Mouse (Mus musculus) hindbrain, embryonic 11.5 days (tissue): ENCODE data around the gene Tnks1bp1. TPM values are rescaled to one million over a fixed set of nuclear protein-coding genes. Genes with fewer than 3 reads are reported as not detected.

Experiments used
- ATAC-seq: fragments of 200-750 bp; cut with Nextera tagmentation; 2 replicates; pipeline ENCODE4 v1.8.0; 2017; ENCODE audit warnings: mild to moderate bottlenecking, moderate TSS enrichment, moderate library complexity; ENCODE audit not compliant: low FRiP score
- DNase-seq: peaks from one replicate; pipeline ENCODE4 v3.0.0-alpha.2; 2015; ENCODE audit warnings: low spot score
- H3K27ac ChIP-seq: fragments of 300-500 bp; sonication (generic); 2 replicates; pipeline ENCODE4 v1.5.1; 2014; ENCODE audit warnings: mild to moderate bottlenecking, low read depth, low read length
- H3K27me3 ChIP-seq: fragments of 300-500 bp; sonication (generic); 2 replicates; pipeline ENCODE4 v1.6.1; 2014; ENCODE audit warnings: mild to moderate bottlenecking, low read length, moderate library complexity, mixed read lengths; ENCODE audit not compliant: control insufficient read depth, insufficient read depth
- H3K36me3 ChIP-seq: fragments of 300-500 bp; sonication (generic); 2 replicates; pipeline ENCODE4 v1.6.1; 2014; ENCODE audit warnings: mild to moderate bottlenecking, low read length, moderate library complexity, mixed read lengths; ENCODE audit not compliant: control insufficient read depth, insufficient read depth
- H3K4me1 ChIP-seq: fragments of 300-500 bp; sonication (generic); replicated peaks from 2 replicates; pipeline ENCODE4 v1.6.1; 2014; ENCODE audit warnings: low read length, mixed read lengths; ENCODE audit not compliant: control insufficient read depth, insufficient read depth
- H3K4me2 ChIP-seq: fragments of 300-500 bp; sonication (generic); replicated peaks from 2 replicates; pipeline ENCODE4 v1.6.1; 2014; ENCODE audit warnings: mild to moderate bottlenecking, low read depth, low read length
- H3K4me3 ChIP-seq: fragments of 300-500 bp; sonication (generic); 2 replicates; pipeline ENCODE4 v1.5.1; 2014; ENCODE audit warnings: low read depth, low read length
- H3K9ac ChIP-seq: fragments of 300-500 bp; sonication (generic); 2 replicates; pipeline ENCODE4 v1.6.1; 2014; ENCODE audit warnings: low read depth, low read length
- H3K9me3 ChIP-seq: fragments of 300-500 bp; sonication (generic); 2 replicates; pipeline ENCODE4 v1.6.1; 2016; ENCODE audit warnings: low read length; ENCODE audit not compliant: control insufficient read depth
- whole genome bisulfite sequencing: fragments of 180-500 bp; shearing (Covaris S2); extraction: QIAGEN DNeasy Blood & Tissue Kit; methylation state at CpG from one replicate; pipeline ENCODE4 v1.1.7; 2014; 5-methylcytosine and 5-hydroxymethylcytosine counted together
- polyA plus RNA-seq: library from polyadenylated mRNA; unstranded; fragments of >200 nt; fragmentation: Nextera tagmentation; extraction: Ambion mirVana; gene quantifications from 2 replicates; pipeline ENCODE4 v1.2.1, GENCODE M21; 2014

The Tnks1bp1 gene
- polyA plus RNA-seq, 1 experiment from 2014 or later, result 11.8 TPM

DNA sequence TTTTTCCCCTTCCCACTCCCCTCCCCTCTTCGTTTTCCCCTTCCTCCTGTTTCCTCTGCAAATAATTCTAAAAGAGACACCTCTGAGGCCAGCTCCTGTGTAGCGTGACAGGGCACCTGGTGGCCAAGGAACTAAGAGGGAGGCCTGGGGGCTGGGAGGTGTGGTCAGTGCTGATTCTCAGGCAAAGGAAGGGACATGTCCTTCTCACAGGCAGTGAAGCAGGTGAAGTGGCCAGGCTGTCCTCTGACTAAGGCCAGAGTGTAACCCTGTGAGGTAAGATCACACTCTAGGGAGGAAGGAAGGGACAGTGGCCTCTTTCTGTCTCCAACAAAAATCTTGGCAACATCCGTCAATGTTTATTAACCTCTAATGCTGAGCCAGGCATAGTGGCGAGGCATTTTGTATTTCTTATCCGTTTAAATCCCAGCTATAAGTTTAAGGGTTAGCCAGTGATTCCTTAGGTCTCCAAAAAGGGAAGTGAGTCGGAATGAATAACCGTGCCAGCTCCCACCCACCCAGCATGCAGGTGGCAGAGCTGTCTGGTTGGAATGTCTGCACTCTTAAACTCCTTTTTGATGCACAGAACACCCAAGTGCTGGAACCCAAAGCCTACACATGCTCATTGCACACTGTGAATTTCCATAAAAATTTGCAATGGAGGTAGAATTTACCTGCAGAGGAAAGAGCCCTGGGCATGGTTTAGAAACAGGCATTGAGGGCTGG lies 58.4 kb downstream of the Tnks1bp1 start:
- WGBS, result 84% methylated on average over 7 of the region's 7 CpGs
- Histone ChIP-seq H3K36me3 (no peaks in the 10 kb centered on the region), H3K4me1 (no peaks in the 10 kb centered on the region), H3K9me3 (no peaks in the 10 kb centered on the region), H3K27ac (no peak overlapping the region), H3K4me2 (no peak overlapping the region), H3K4me3 (no peak overlapping the region), H3K9ac (no peak overlapping the region), H3K27me3 (no peaks in the 10 kb centered on the region)
- ATAC-seq (no peak), DNase-seq (no peak)

- no peak for ATAC-seq
- Histone ChIP-seq H3K36me3 (no peaks in the 10 kb centered on the region), H3K4me1 (no peaks in the 10 kb centered on the region), H3K27ac (no peak overlapping the region), H3K9ac (no peak overlapping the region), H3K9me3 (no peaks in the 10 kb centered on the region), H3K4me2 (no peak overlapping the region), H3K27me3 (no peaks in the 10 kb centered on the region), H3K4me3 (no peak overlapping the region)
- no peak for DNase-seq
- 86% methylated on average over 4 of the region's 4 CpGs for WGBS
Observed at GRCm38 (mm10) chr2:85106941-85107340, 59.1 kb downstream of the Tnks1bp1 start.

GRCm38 (mm10) chr2:85110288-85110875 lies 62.6 kb downstream of the Tnks1bp1 start:
- H3K9ac ChIP-seq, result no peak overlapping the region
- no peak for ATAC-seq
- H3K9me3 ChIP-seq, result no peaks in the 10 kb centered on the region
- WGBS, result 89% methylated on average over 9 of the region's 9 CpGs
- H3K27ac ChIP-seq, result no peak overlapping the region
- no peak overlapping the region for H3K4me3 ChIP-seq
- H3K4me1 ChIP-seq, result no peaks in the 10 kb centered on the region
- DNase-seq, result no peak
- no peaks in the 10 kb centered on the region for H3K27me3 ChIP-seq
- H3K4me2 ChIP-seq, result no peak overlapping the region
- H3K36me3 ChIP-seq, result no peaks in the 10 kb centered on the region

Other genes starting within 250 kb of the Tnks1bp1 start
- gene Ube2l6, start 249.2 kb upstream of the Tnks1bp1 start, polyA plus RNA-seq, result 39.7 and 42.1 TPM in 2 replicates
- gene Smtnl1, start 225.4 kb upstream of the Tnks1bp1 start, polyA plus RNA-seq, result not detected in 2 replicates
- 43.1 and 44.2 TPM in 2 replicates for gene Timm10, start 221.0 kb upstream of the Tnks1bp1 start, polyA plus RNA-seq
- 14.5 and 19.6 TPM in 2 replicates for gene Slc43a1, start 209.2 kb upstream of the Tnks1bp1 start, polyA plus RNA-seq
- 1.9 and 2.8 TPM in 2 replicates for gene Rtn4rl2, start 161.3 kb upstream of the Tnks1bp1 start, polyA plus RNA-seq
- gene Slc43a3, start 111.4 kb upstream of the Tnks1bp1 start, polyA plus RNA-seq, result 25.5 and 27.0 TPM in 2 replicates
- gene Prg2, start 67.6 kb upstream of the Tnks1bp1 start, polyA plus RNA-seq, result 1.3 TPM in 1 of 2 replicates, not detected in the other
- not detected in 2 replicates for gene Prg3, start 59.8 kb upstream of the Tnks1bp1 start, polyA plus RNA-seq
- 306 and 340 TPM in 2 replicates for gene Ssrp1, start 10.8 kb upstream of the Tnks1bp1 start, polyA plus RNA-seq
- 7.1 and 11.0 TPM in 2 replicates for gene P2rx3, start 10.6 kb upstream of the Tnks1bp1 start, polyA plus RNA-seq
- 36.6 and 37.3 TPM in 2 replicates for gene Aplnr, start 88.2 kb downstream of the Tnks1bp1 start, polyA plus RNA-seq
- gene Lrrc55, start 149.2 kb downstream of the Tnks1bp1 start, polyA plus RNA-seq, result 1.1 and 2.3 TPM in 2 replicates